Mouse (Mus musculus) kidney, adult 8-10 months (tissue): ENCODE data around the gene Brca1.
A peak's percentile ranks its signal among the peaks of the same experiment; 100 is the strongest.
"Not testable (repeated sequence)": the region's sequence is repeated elsewhere in the genome, so short reads cannot be mapped to it uniquely, and the experiment has no call there.

Experiments
- DNase-seq, 2 experiments: peaks; one replicate each; pipeline ENCODE4 v3.0.0; 2022

Gene Brca1

GRCm38 (mm10) chr11:101526686-101527085 is 25.1 kb downstream of the Brca1 start:
- DNase-seq = no peak

- DNase-seq = peak; percentile 20 to 35
Observed at GRCm38 (mm10) chr11:101525936-101526595, 25.7 kb downstream of the Brca1 start.

- peak in 1 of 2 experiments; percentile 9 for DNase-seq
Observed at GRCm38 (mm10) chr11:101525056-101525455, 26.7 kb downstream of the Brca1 start.

- DNase-seq = no peak
Observed at GRCm38 (mm10) chr11:101524446-101524845, 27.3 kb downstream of the Brca1 start.

GRCm38 (mm10) chr11:101519364-101519763 is 32.4 kb downstream of the Brca1 start:
- no peak for DNase-seq

- no peak for DNase-seq
Observed at GRCm38 (mm10) chr11:101518937-101519336, 32.8 kb downstream of the Brca1 start.

GRCm38 (mm10) chr11:101507090-101507489 is 44.7 kb downstream of the Brca1 start:
- no peak for DNase-seq

- DNase-seq = no peak
Observed at GRCm38 (mm10) chr11:101506269-101506780, 45.4 kb downstream of the Brca1 start.

GRCm38 (mm10) chr11:101486126-101486525 is 65.6 kb downstream of the Brca1 start:
- DNase-seq = no peak

GRCm38 (mm10) chr11:101485509-101486028 is 66.2 kb downstream of the Brca1 start:
- no peak for DNase-seq

GRCm38 (mm10) chr11:101484814-101485213 is 66.9 kb downstream of the Brca1 start:
- DNase-seq = no peak

- DNase-seq = no peak
Observed at GRCm38 (mm10) chr11:101484245-101484644, 67.5 kb downstream of the Brca1 start.

GRCm38 (mm10) chr11:101483804-101484203 is 68.0 kb downstream of the Brca1 start:
- DNase-seq = no peak

- no peak for DNase-seq
Observed at GRCm38 (mm10) chr11:101480912-101481311, 70.8 kb downstream of the Brca1 start.

- no peak for DNase-seq
Observed at GRCm38 (mm10) chr11:101479171-101479635, 72.6 kb downstream of the Brca1 start.

- no peak for DNase-seq
Observed at GRCm38 (mm10) chr11:101477552-101478211, 74.1 kb downstream of the Brca1 start.

GRCm38 (mm10) chr11:101477194-101477551 is 74.6 kb downstream of the Brca1 start:
- no peak for DNase-seq

GRCm38 (mm10) chr11:101476361-101476760 is 75.4 kb downstream of the Brca1 start:
- not testable (repeated sequence) for DNase-seq

GRCm38 (mm10) chr11:101474298-101474697 is 77.5 kb downstream of the Brca1 start:
- no peak for DNase-seq

GRCm38 (mm10) chr11:101473686-101474085 is 78.1 kb downstream of the Brca1 start:
- DNase-seq = not testable (repeated sequence)

- no peak for DNase-seq
Observed at GRCm38 (mm10) chr11:101472336-101472735, 79.4 kb downstream of the Brca1 start.

GRCm38 (mm10) chr11:101471926-101472325 is 79.8 kb downstream of the Brca1 start:
- DNase-seq = no peak

- no peak for DNase-seq
Observed at GRCm38 (mm10) chr11:101470206-101470605, 81.5 kb downstream of the Brca1 start.

- no peak for DNase-seq
Observed at GRCm38 (mm10) chr11:101469155-101469554, 82.6 kb downstream of the Brca1 start.
